11 mouse cellular contexts compared by ENCODE assay signal in genomic region chr1:41555607-41556006, GRCm38 (mm10).
DNase-seq lines count a peak whose midpoint lies in the region.
"Had no signal": no experiment of that assay in that cellular context is flagged by ENCODE, and none has a peak within 500 bp of the region (broad histone marks: within the 10 kb centered on the region; RNA-seq: fewer than 3 reads in every experiment).

No protein-coding gene starts in this region.

- no peak overlapping the region for H3K27ac ChIP-seq in limb, embryonic 10.5 days
- H3K27ac ChIP-seq: embryonic facial prominence, embryonic 13.5 days; liver, embryonic 14.5 days; stomach, embryonic 15.5 days had no signal

- H3K36me3 ChIP-seq in limb, embryonic 10.5 days, result no peaks in the 10 kb centered on the region
- H3K36me3 ChIP-seq: embryonic facial prominence, embryonic 13.5 days; stomach, embryonic 15.5 days had no signal

- no peaks in the 10 kb centered on the region for H3K27me3 ChIP-seq in limb, embryonic 10.5 days (ENCODE audit: low read depth, poor library complexity, severe bottlenecking)
- H3K27me3 ChIP-seq: embryonic facial prominence, embryonic 13.5 days; stomach, embryonic 15.5 days had no signal

- intact Hi-C loops in gastrocnemius, postnatal 14 days (cut with DNase I; ENCODE audit: low total_unique reads), result no loop called here

- H3K4me3 ChIP-seq in limb, embryonic 10.5 days, result no peak overlapping the region
- H3K4me3 ChIP-seq: embryonic facial prominence, embryonic 13.5 days; stomach, embryonic 15.5 days had no signal

- WGBS in limb, embryonic 10.5 days, result 84% methylated on average over 2 of the region's 2 CpGs

- no peaks in the 10 kb centered on the region for H3K9me3 ChIP-seq in limb, embryonic 10.5 days (replicated peaks)
- H3K9me3 ChIP-seq: embryonic facial prominence, embryonic 13.5 days; stomach, embryonic 15.5 days had no signal

- DNase-seq in gastrocnemius, postnatal 14 days, result peak; percentile 22
- no peak for DNase-seq in gastrocnemius, adult 8-10 months (ENCODE audit: low spot score in 2 of 2)
- DNase-seq in urinary bladder, postnatal 14 days (ENCODE audit: low spot score), result peak; percentile 42
- no peak for DNase-seq in urinary bladder, adult 2 months (ENCODE audit: low spot score)
- peak; percentile 82 to 91 for DNase-seq in kidney, adult 8-10 months
- peak; percentile 18 for DNase-seq in skeletal muscle tissue, adult 2 months (ENCODE audit: low read depth, low spot score)
- DNase-seq in limb, embryonic 10.5 days (ENCODE audit: low spot score), result no peak
- DNase-seq in thymus, postnatal 0 days (ENCODE audit: low spot score), result no peak

- H3K4me1 ChIP-seq in limb, embryonic 10.5 days, result no peaks in the 10 kb centered on the region
- H3K4me1 ChIP-seq: embryonic facial prominence, embryonic 13.5 days; stomach, embryonic 15.5 days had no signal

Comparison
In these comparisons a context has a peak if more than half of its experiments do, and no peak if none do; other contexts are left out.
1. DNase-seq: peak in gastrocnemius, postnatal 14 days (single experiment), urinary bladder, postnatal 14 days (single experiment), kidney, adult 8-10 months (2 of 2) and skeletal muscle tissue, adult 2 months (single experiment); none in gastrocnemius, adult 8-10 months (0 of 2), urinary bladder, adult 2 months (single experiment), limb, embryonic 10.5 days (single experiment) and thymus, postnatal 0 days (single experiment).